Mouse (Mus musculus): Measurements from ENCODE around the gene Adck1. TPM values are rescaled to one million over a fixed set of nuclear protein-coding genes. Genes with fewer than 3 reads are reported as not detected.
A peak's percentile ranks its signal among the peaks of the same experiment; 100 is the strongest.
"Not testable (repeated sequence)": the region's sequence is repeated elsewhere in the genome, so short reads cannot be mapped to it uniquely, and the experiment has no call there.

Gene Adck1
- polyA plus RNA-seq, 1 experiment from 2014 or later, result 10.5 TPM

GRCm38 (mm10) chr12:88461026-88461425, 100.7 kb downstream of the Adck1 start:
- H3K4me3 ChIP-seq (ENCODE audit: low read depth, low read length), result no peak overlapping the region
- H3K4me2 ChIP-seq (replicated peaks; ENCODE audit: low read depth), result no peak overlapping the region
- DNase-seq (ENCODE audit: low spot score), result no peak
- H3K9me3 ChIP-seq (ENCODE audit: control insufficient read depth, low read length), result no peaks in the 10 kb centered on the region
- H3K4me1 ChIP-seq (replicated peaks; ENCODE audit: control insufficient read depth, insufficient read depth), result no peaks in the 10 kb centered on the region
- TF ChIP-seq EP300 (optimal IDR thresholded peaks at IDR 0.05) (no peak), CTCF (IDR thresholded peaks at IDR 0.05; ENCODE audit: low read depth) (no peak)
- H3K27me3 ChIP-seq (ENCODE audit: control insufficient read depth, insufficient read depth, low read length), result no peaks in the 10 kb centered on the region
- H3K36me3 ChIP-seq (ENCODE audit: control insufficient read depth, insufficient read depth, low read length), result peaks cover 3% of the 10 kb centered on the region; the same call in 1 of the 2 replicates
- H3K9ac ChIP-seq (ENCODE audit: low read length), result no peak overlapping the region
- 86% methylated on average over 6 of the region's 6 CpGs for WGBS
- ATAC-seq (ENCODE audit: low FRiP score, low TSS enrichment), result no peak
- H3K27ac ChIP-seq (replicated peaks), result no peak overlapping the region

- Histone ChIP-seq H3K4me3 (ENCODE audit: low read depth, low read length) (no peak overlapping the region), H3K9me3 (ENCODE audit: control insufficient read depth, low read length) (no peaks in the 10 kb centered on the region), H3K4me2 (replicated peaks; ENCODE audit: low read depth) (no peak overlapping the region), H3K4me1 (replicated peaks; ENCODE audit: control insufficient read depth, insufficient read depth) (no peaks in the 10 kb centered on the region), H3K36me3 (ENCODE audit: control insufficient read depth, insufficient read depth, low read length) (peaks cover 3% of the 10 kb centered on the region; the same call in 1 of the 2 replicates), H3K9ac (ENCODE audit: low read length) (no peak overlapping the region), H3K27me3 (ENCODE audit: control insufficient read depth, insufficient read depth, low read length) (no peaks in the 10 kb centered on the region), H3K27ac (replicated peaks) (no peak overlapping the region)
- TF ChIP-seq CTCF (IDR thresholded peaks at IDR 0.05; ENCODE audit: low read depth), result no peak
- no peak for TF ChIP-seq EP300 (optimal IDR thresholded peaks at IDR 0.05)
- DNase-seq (ENCODE audit: low spot score) (no peak), ATAC-seq (ENCODE audit: low FRiP score, low TSS enrichment) (no peak)
- 85% methylated on average over 10 of the region's 10 CpGs for WGBS
Observed at GRCm38 (mm10) chr12:88463588-88464290, 103.4 kb downstream of the Adck1 start.

DNA sequence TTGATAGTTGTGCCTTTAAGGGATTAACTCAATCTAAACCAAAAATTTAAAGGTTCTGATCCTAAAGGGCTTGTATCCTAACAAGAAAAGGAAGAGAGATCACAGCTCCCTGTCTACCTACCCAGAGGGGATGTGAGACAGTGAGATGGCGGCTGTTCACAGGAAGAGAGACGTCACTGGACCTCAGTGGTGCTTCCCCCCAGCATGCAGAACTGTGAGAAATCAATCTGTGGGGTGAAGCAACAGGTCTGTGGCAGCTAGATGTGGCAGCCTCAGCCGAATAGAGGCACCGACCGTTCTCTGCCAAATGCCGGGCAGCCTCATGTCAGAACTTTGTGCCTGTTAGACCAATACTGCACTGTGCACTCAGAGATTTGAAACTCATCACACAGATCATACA, 106.4 kb downstream of the Adck1 start:
- H3K36me3 ChIP-seq (ENCODE audit: control insufficient read depth, insufficient read depth, low read length), result no peaks in the 10 kb centered on the region
- no peak overlapping the region for H3K4me3 ChIP-seq (ENCODE audit: low read depth, low read length)
- H3K9me3 ChIP-seq (ENCODE audit: control insufficient read depth, low read length), result no peaks in the 10 kb centered on the region
- no peaks in the 10 kb centered on the region for H3K27me3 ChIP-seq (ENCODE audit: control insufficient read depth, insufficient read depth, low read length)
- H3K9ac ChIP-seq (ENCODE audit: low read length), result no peak overlapping the region
- no peak overlapping the region for H3K27ac ChIP-seq (replicated peaks)
- TF ChIP-seq CTCF (IDR thresholded peaks at IDR 0.05; ENCODE audit: low read depth), result no peak
- no peak for TF ChIP-seq EP300 (optimal IDR thresholded peaks at IDR 0.05)
- WGBS, result 87% methylated on average over 6 of the region's 6 CpGs
- H3K4me2 ChIP-seq (replicated peaks; ENCODE audit: low read depth), result no peak overlapping the region
- ATAC-seq (ENCODE audit: low FRiP score, low TSS enrichment), result no peak
- no peak for DNase-seq (ENCODE audit: low spot score)
- no peaks in the 10 kb centered on the region for H3K4me1 ChIP-seq (replicated peaks; ENCODE audit: control insufficient read depth, insufficient read depth)

- no peaks in the 10 kb centered on the region for H3K4me1 ChIP-seq (replicated peaks; ENCODE audit: control insufficient read depth, insufficient read depth)
- H3K9ac ChIP-seq (ENCODE audit: low read length), result no peak overlapping the region
- no peak for TF ChIP-seq CTCF (IDR thresholded peaks at IDR 0.05; ENCODE audit: low read depth)
- no peak for TF ChIP-seq EP300 (optimal IDR thresholded peaks at IDR 0.05)
- H3K36me3 ChIP-seq (ENCODE audit: control insufficient read depth, insufficient read depth, low read length), result no peaks in the 10 kb centered on the region
- H3K4me2 ChIP-seq (replicated peaks; ENCODE audit: low read depth), result no peak overlapping the region
- no peaks in the 10 kb centered on the region for H3K9me3 ChIP-seq (ENCODE audit: control insufficient read depth, low read length)
- no peaks in the 10 kb centered on the region for H3K27me3 ChIP-seq (ENCODE audit: control insufficient read depth, insufficient read depth, low read length)
- no peak overlapping the region for H3K4me3 ChIP-seq (ENCODE audit: low read depth, low read length)
- DNase-seq (ENCODE audit: low spot score), result no peak
- H3K27ac ChIP-seq (replicated peaks), result no peak overlapping the region
- ATAC-seq (ENCODE audit: low FRiP score, low TSS enrichment), result no peak
- WGBS, result 46% methylated on average over 3 of the region's 3 CpGs
Observed at GRCm38 (mm10) chr12:88467257-88467656, 106.9 kb downstream of the Adck1 start.

DNA sequence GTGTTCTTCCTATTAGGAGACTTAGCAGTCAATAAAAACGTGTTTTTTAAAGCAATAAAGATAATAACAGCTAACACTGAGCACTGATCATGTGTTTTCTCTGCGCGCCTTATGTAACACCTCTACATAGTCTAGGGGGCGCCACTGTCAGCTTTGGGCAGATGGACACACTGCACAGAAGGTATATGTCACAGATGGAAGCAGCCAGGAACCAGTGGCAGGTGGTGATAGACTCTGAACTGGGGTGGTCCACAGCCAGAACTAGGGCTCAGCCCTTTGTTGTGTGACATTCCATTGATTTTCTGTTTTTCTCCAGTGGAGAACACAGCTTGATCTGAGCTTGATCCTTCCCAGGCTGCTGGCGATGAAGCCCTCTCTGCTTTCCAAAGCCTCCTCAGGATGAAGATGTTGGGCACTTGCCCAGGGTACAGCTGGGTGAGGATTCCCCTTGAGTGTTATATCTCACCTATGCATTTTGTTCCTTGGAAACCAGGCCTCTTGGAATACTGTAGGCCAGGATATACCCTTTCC, 107.6 kb downstream of the Adck1 start:
- H3K9me3 ChIP-seq (ENCODE audit: control insufficient read depth, low read length), result no peaks in the 10 kb centered on the region
- no peak overlapping the region for H3K4me3 ChIP-seq (ENCODE audit: low read depth, low read length)
- 68% methylated on average over 5 of the region's 5 CpGs for WGBS
- no peak for ATAC-seq (ENCODE audit: low FRiP score, low TSS enrichment)
- H3K27me3 ChIP-seq (ENCODE audit: control insufficient read depth, insufficient read depth, low read length), result no peaks in the 10 kb centered on the region
- H3K4me1 ChIP-seq (replicated peaks; ENCODE audit: control insufficient read depth, insufficient read depth), result no peaks in the 10 kb centered on the region
- DNase-seq (ENCODE audit: low spot score), result no peak
- H3K36me3 ChIP-seq (ENCODE audit: control insufficient read depth, insufficient read depth, low read length), result no peaks in the 10 kb centered on the region
- H3K9ac ChIP-seq (ENCODE audit: low read length), result no peak overlapping the region
- H3K4me2 ChIP-seq (replicated peaks; ENCODE audit: low read depth), result no peak overlapping the region
- TF ChIP-seq CTCF (IDR thresholded peaks at IDR 0.05; ENCODE audit: low read depth) (peak; percentile 22), EP300 (optimal IDR thresholded peaks at IDR 0.05) (no peak)
- H3K27ac ChIP-seq (replicated peaks), result no peak overlapping the region

DNA sequence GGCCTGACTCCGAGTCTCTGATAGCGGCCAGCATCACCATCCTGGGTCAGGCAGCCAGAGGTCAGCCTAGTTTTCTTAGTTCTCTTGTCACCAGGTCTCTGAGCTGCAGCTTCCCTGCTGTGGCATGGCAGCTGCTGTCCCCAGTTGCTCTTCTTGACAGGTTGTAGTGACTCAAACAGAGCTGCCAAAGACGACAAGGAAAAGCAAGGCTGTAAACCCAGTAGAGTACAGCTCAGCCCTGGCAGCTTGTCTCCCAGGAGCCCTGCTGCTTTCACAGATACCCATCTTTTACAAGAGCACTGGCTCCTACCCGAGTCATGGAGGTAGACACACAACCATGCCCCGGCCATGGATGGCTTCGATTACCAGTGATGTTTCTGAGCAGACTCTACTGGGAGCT, 108.3 kb downstream of the Adck1 start:
- H3K27me3 ChIP-seq (ENCODE audit: control insufficient read depth, insufficient read depth, low read length), result no peaks in the 10 kb centered on the region
- 76% methylated on average over 6 of the region's 6 CpGs for WGBS
- TF ChIP-seq CTCF (IDR thresholded peaks at IDR 0.05; ENCODE audit: low read depth) (no peak), EP300 (optimal IDR thresholded peaks at IDR 0.05) (no peak)

DNA sequence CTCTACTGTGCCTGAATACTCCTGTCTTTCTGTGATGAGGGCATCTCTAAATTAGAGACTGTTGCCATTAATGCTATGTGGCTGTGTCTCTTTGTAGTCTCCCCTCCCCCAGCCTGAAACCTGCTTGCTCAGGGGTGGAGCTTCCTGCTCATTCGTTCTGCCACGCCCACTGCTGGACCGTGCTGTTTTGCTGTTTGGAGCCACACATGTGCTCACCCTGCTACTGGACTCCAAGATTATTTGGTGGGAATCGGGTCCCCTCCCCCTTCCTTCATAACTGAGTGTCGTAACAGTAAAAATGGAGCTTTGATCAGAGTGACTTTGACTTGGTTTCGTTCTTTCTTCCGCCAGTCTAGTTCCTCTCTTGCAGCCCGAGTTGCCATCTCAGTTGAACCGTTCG, 111.5 kb downstream of the Adck1 start:
- not testable (repeated sequence) for H3K27me3 ChIP-seq (ENCODE audit: control insufficient read depth, insufficient read depth, low read length); H3K4me3 ChIP-seq (ENCODE audit: low read depth, low read length); DNase-seq (ENCODE audit: low spot score); H3K36me3 ChIP-seq (ENCODE audit: control insufficient read depth, insufficient read depth, low read length); H3K27ac ChIP-seq (replicated peaks); H3K4me2 ChIP-seq (replicated peaks; ENCODE audit: low read depth); H3K9me3 ChIP-seq (ENCODE audit: control insufficient read depth, low read length); ATAC-seq (ENCODE audit: low FRiP score, low TSS enrichment); H3K4me1 ChIP-seq (replicated peaks; ENCODE audit: control insufficient read depth, insufficient read depth); H3K9ac ChIP-seq (ENCODE audit: low read length)
- WGBS, result 54% methylated on average over 10 of the region's 10 CpGs

More for the DNA sequence above, 108.3 kb downstream of the Adck1 start:
- ATAC-seq (ENCODE audit: low FRiP score, low TSS enrichment) (no peak), DNase-seq (ENCODE audit: low spot score) (no peak)
- Histone ChIP-seq H3K9ac (ENCODE audit: low read length) (no peak overlapping the region), H3K4me3 (ENCODE audit: low read depth, low read length) (no peak overlapping the region), H3K4me2 (replicated peaks; ENCODE audit: low read depth) (no peak overlapping the region), H3K27ac (replicated peaks) (no peak overlapping the region), H3K4me1 (replicated peaks; ENCODE audit: control insufficient read depth, insufficient read depth) (no peaks in the 10 kb centered on the region), H3K36me3 (ENCODE audit: control insufficient read depth, insufficient read depth, low read length) (no peaks in the 10 kb centered on the region), H3K9me3 (ENCODE audit: control insufficient read depth, low read length) (no peaks in the 10 kb centered on the region)

All from stomach, postnatal 0 days (tissue).